Comparison of ENCODE assay signal across 11 mouse cellular contexts in genomic region chr4:135257881-135258476, GRCm38 (mm10). TPM values are rescaled to one million over a fixed set of nuclear protein-coding genes. Genes with fewer than 3 reads are reported as not detected.
A peak's percentile ranks its signal among the peaks of the same experiment; 100 is the strongest.
DNase-seq lines count a peak whose midpoint lies in the region; ATAC-seq and TF ChIP-seq lines count a peak whose summit lies in the region.
"Had no signal": no experiment of that assay in that cellular context is flagged by ENCODE, and none has a peak within 500 bp of the region (broad histone marks: within the 10 kb centered on the region; RNA-seq: fewer than 3 reads in every experiment).

No protein-coding gene starts in this region.

- DNase-seq in heart, adult 2 months = no peak
- DNase-seq in heart, postnatal 36 days = no peak
- peak; percentile 50 for DNase-seq in lung, postnatal 0 days (ENCODE audit: low spot score)
- no peak for DNase-seq in lung, postnatal 14 days
- no peak for DNase-seq in yolk sac, embryonic 10.5 days (ENCODE audit: low spot score)
- DNase-seq in testis, postnatal 14 days (ENCODE audit: low spot score) = no peak
- DNase-seq: B cell, adult 2 months; cerebellum, postnatal 25 days; thymus, postnatal 4 days had no signal

- ATAC-seq in lung, postnatal 0 days = no peak
- ATAC-seq in limb, embryonic 13.5 days (ENCODE audit: low FRiP score, low read depth) = peak; percentile 28; the same call in 1 of the 2 replicates
- ATAC-seq in megakaryocyte, adult 5-6 weeks (ENCODE audit: poor library complexity, severe bottlenecking) = no peak

- H3K4me1 ChIP-seq in heart, adult 2 months (ENCODE audit: control insufficient read depth, insufficient read depth, low read length) = peaks cover 39% of the 10 kb centered on the region
- H3K4me1 ChIP-seq in lung, postnatal 0 days (ENCODE audit: insufficient read depth, low read depth, low read length) = peaks cover 40% of the 10 kb centered on the region
- peaks cover 55% of the 10 kb centered on the region for H3K4me1 ChIP-seq in limb, embryonic 13.5 days

- TF ChIP-seq POLR2A in heart, adult 2 months (IDR thresholded peaks at IDR 0.05; ENCODE audit: insufficient read depth, low read depth, low read length) = no peak

- WGBS in heart, adult 2 months = 13% methylated on average over 9 of the region's 9 CpGs
- WGBS in lung, postnatal 0 days = 26% methylated on average over 9 of the region's 9 CpGs
- 37% methylated on average over 9 of the region's 9 CpGs for WGBS in limb, embryonic 13.5 days

- peak overlapping the region; percentile 11; the same call in 1 of the 2 replicates for H3K4me3 ChIP-seq in heart, adult 2 months
- no peak overlapping the region for H3K4me3 ChIP-seq in lung, postnatal 0 days (ENCODE audit: low read depth, low read length)
- H3K4me3 ChIP-seq in limb, embryonic 13.5 days = peak overlapping the region; percentile 3; the same call in 1 of the 2 replicates

- H3K4me2 ChIP-seq in lung, postnatal 0 days (replicated peaks; ENCODE audit: low read depth, low read length) = peak overlapping the region; percentile 25
- H3K4me2 ChIP-seq in limb, embryonic 13.5 days (replicated peaks) = peak overlapping the region; percentile 47

- intact Hi-C loops in heart, adult 2 months (cut with DNase I) = no loop called here
- intact Hi-C loops in heart, postnatal 36 days (cut with DNase I) = no loop called here

- no peaks in the 10 kb centered on the region for H3K27me3 ChIP-seq in heart, adult 2 months (ENCODE audit: control insufficient read depth, insufficient read depth, low read length)
- no peaks in the 10 kb centered on the region for H3K27me3 ChIP-seq in lung, postnatal 0 days (replicated peaks; ENCODE audit: insufficient read depth, low read length)
- no peaks in the 10 kb centered on the region for H3K27me3 ChIP-seq in limb, embryonic 13.5 days

- H3K79me2 ChIP-seq in heart, adult 2 months (replicated peaks; ENCODE audit: control insufficient read depth, insufficient read depth, low read length) = peaks cover 5% of the 10 kb centered on the region

- no peak for TF ChIP-seq CTCF in heart, adult 2 months (IDR thresholded peaks at IDR 0.05)
- TF ChIP-seq CTCF in lung, postnatal 0 days (IDR thresholded peaks at IDR 0.05) = no peak

- no peaks in the 10 kb centered on the region for H3K9me3 ChIP-seq in lung, postnatal 0 days (ENCODE audit: low read length)
- H3K9me3 ChIP-seq in limb, embryonic 13.5 days = no peaks in the 10 kb centered on the region

- H3K36me3 ChIP-seq in heart, adult 2 months (ENCODE audit: control insufficient read depth, insufficient read depth, low read length) = peaks cover 57% of the 10 kb centered on the region
- H3K36me3 ChIP-seq in lung, postnatal 0 days (ENCODE audit: insufficient read depth, low read length) = no peaks in the 10 kb centered on the region
- peaks cover 19% of the 10 kb centered on the region for H3K36me3 ChIP-seq in limb, embryonic 13.5 days

- peak overlapping the region; percentile 77 for H3K27ac ChIP-seq in heart, adult 2 months
- peak overlapping the region; percentile 71 for H3K27ac ChIP-seq in lung, postnatal 0 days (ENCODE audit: low read length)
- peak overlapping the region; percentile 87 for H3K27ac ChIP-seq in limb, embryonic 13.5 days

- TF ChIP-seq EP300 in heart, adult 2 months (IDR thresholded peaks at IDR 0.05; ENCODE audit: insufficient read depth, low read depth, low read length) = no peak
- TF ChIP-seq EP300 in lung, postnatal 0 days (IDR thresholded peaks at IDR 0.05) = no peak

- peak overlapping the region; percentile 36 for H3K9ac ChIP-seq in heart, adult 2 months (ENCODE audit: low read depth, low read length)
- H3K9ac ChIP-seq in lung, postnatal 0 days (replicated peaks; ENCODE audit: low read depth) = no peak overlapping the region
- H3K9ac ChIP-seq in limb, embryonic 13.5 days = peak overlapping the region; percentile 48; the same call in 1 of the 2 replicates

RNA-seq across cellular contexts. Expression of gene Clic4, which starts 14.6 kb away (rescaled TPM):
- total RNA-seq in heart, adult 2 months (2021) = 100 to 1,000 TPM; 248 to 249 TPM
- 148 and 227 TPM in 2 replicates for polyA plus RNA-seq in heart, adult 2 months (2012; rRNA removed)
- total RNA-seq in heart, postnatal 36 days (2021) = 100 to 1,000 TPM; 241 to 254 TPM
- 205 and 211 TPM in 2 replicates for polyA plus RNA-seq in lung, postnatal 0 days (2015; fragmentation: Nextera tagmentation; extraction: Ambion mirVana)
- polyA plus RNA-seq in limb, embryonic 13.5 days (2015; fragmentation: Nextera tagmentation; extraction: Ambion mirVana) = 137 and 146 TPM in 2 replicates
- total RNA-seq in megakaryocyte, adult 5-6 weeks (2015) = 28.4 and 29.7 TPM in 2 replicates
- total RNA-seq in megakaryocyte, adult 5-6 weeks (2017) = 32.3 and 39.2 TPM in 2 replicates

Comparison
In these comparisons a context has a peak if more than half of its experiments do, and no peak if none do; other contexts are left out.
1. RNA of gene Clic4, which starts 14.6 kb away (total RNA-seq): 241 to 254 TPM in heart, postnatal 36 days and 248 to 249 TPM in heart, adult 2 months; 28.4 to 39.2 TPM in megakaryocyte, adult 5-6 weeks; every median in the first group is over 4 times any median in the second.
2. Peak in every context shown above with its lines, with median percentiles within 50 percentile points of each other: H3K27ac ChIP-seq.